Mouse (Mus musculus): ENCODE measurements around the gene Fadd. TPM values are rescaled to one million over a fixed set of nuclear protein-coding genes. Genes with fewer than 3 reads are reported as not detected.

Gene Fadd
- polyA plus RNA-seq, 1 experiment from 2014 or later = 4.8 TPM

DNA sequence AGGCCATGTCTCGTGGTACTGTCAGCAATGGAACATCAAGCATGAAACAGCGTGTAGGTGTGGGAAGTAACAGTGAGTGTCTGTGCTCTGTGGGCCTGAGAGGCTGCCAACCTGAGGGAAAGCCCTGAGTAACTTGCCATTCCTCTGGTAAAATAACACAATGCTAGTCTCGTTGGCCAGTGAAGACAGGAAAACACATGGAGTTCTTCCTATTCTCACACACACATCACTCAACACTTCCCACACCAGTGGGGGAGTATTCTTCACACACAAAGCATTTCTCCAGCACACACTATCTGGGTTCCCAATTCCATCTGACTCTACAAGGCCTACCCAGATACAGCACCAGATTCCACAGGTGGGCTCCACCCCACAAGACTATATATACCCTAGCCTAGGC is 52.4 kb downstream of the Fadd start:
- H3K4me2 ChIP-seq (ENCODE audit: low read depth, low read length) = no peak overlapping the region
- WGBS = 94% methylated on average over 3 of the region's 3 CpGs
- no peaks in the 10 kb centered on the region for H3K9me3 ChIP-seq (ENCODE audit: control insufficient read depth, low read length)
- H3K27me3 ChIP-seq (ENCODE audit: control insufficient read depth, insufficient read depth, low read length) = no peaks in the 10 kb centered on the region
- no peak overlapping the region for H3K9ac ChIP-seq (replicated peaks; ENCODE audit: low read depth, low read length)
- H3K36me3 ChIP-seq (ENCODE audit: control insufficient read depth, insufficient read depth, low read length) = no peaks in the 10 kb centered on the region
- ATAC-seq (ENCODE audit: low read depth) = no peak
- H3K27ac ChIP-seq (ENCODE audit: low read depth, low read length) = no peak overlapping the region
- no peak overlapping the region for H3K4me3 ChIP-seq (ENCODE audit: low read depth, low read length)
- 0 out of 2 replicates have a peak, but pooled peaks cover 2% of the 10 kb centered on the region for H3K4me1 ChIP-seq (ENCODE audit: control insufficient read depth, insufficient read depth, low read length)

- H3K4me3 ChIP-seq (ENCODE audit: low read depth, low read length) = no peak overlapping the region
- WGBS = 68% methylated on average over 1 of the region's 1 CpGs
- no peak for ATAC-seq (ENCODE audit: low read depth)
- no peak overlapping the region for H3K27ac ChIP-seq (ENCODE audit: low read depth, low read length)
- no peak overlapping the region for H3K9ac ChIP-seq (replicated peaks; ENCODE audit: low read depth, low read length)
- H3K36me3 ChIP-seq (ENCODE audit: control insufficient read depth, insufficient read depth, low read length) = no peaks in the 10 kb centered on the region
- H3K4me2 ChIP-seq (ENCODE audit: low read depth, low read length) = no peak overlapping the region
- H3K9me3 ChIP-seq (ENCODE audit: control insufficient read depth, low read length) = no peaks in the 10 kb centered on the region
- 0 out of 2 replicates have a peak, but pooled peaks cover 2% of the 10 kb centered on the region for H3K4me1 ChIP-seq (ENCODE audit: control insufficient read depth, insufficient read depth, low read length)
- H3K27me3 ChIP-seq (ENCODE audit: control insufficient read depth, insufficient read depth, low read length) = no peaks in the 10 kb centered on the region
These were observed 54.5 kb downstream of the Fadd start for GRCm38 (mm10) chr7:144527723-144528221.

Other genes with a start within 250 kb of the Fadd start
- gene Cttn, start 111.5 kb downstream of the Fadd start, polyA plus RNA-seq (2014; fragmentation: Nextera tagmentation; extraction: Ambion mirVana) = 144 and 167 TPM in 2 replicates
- 30.9 and 32.6 TPM in 2 replicates for gene Ppfia1, start 28.7 kb downstream of the Fadd start, polyA plus RNA-seq (2014; fragmentation: Nextera tagmentation; extraction: Ambion mirVana)
- 3.7 and 5.3 TPM in 2 replicates for gene Ano1, start 169.5 kb upstream of the Fadd start, polyA plus RNA-seq (2014; fragmentation: Nextera tagmentation; extraction: Ambion mirVana)